Mouse (Mus musculus): ENCODE measurements around the gene Cggbp1. TPM values are rescaled to one million over a fixed set of nuclear protein-coding genes. Genes with fewer than 3 reads are reported as not detected.

Gene Cggbp1
- polyA plus RNA-seq, 1 experiment from 2014 or later = 105 TPM

DNA sequence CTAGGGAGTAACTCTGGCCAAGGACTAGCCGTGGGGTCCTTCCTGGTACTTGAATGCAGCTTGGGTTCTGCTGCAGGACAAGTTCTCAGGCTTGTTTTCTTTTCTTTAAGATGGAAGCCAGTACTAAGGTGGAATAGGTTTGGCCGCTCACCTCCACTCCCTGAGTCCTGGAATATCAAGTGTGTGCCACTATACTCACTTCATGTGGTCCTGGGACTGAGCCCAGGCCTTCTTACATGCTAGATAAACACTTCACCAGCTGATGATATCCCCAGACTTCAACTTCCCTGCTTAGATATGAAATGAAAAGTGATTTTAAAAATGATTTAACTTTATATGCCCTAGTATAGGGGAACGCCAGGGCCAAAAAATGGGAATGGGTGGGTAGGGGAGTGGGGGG is 25.5 kb downstream of the Cggbp1 start:
- H3K36me3 ChIP-seq (ENCODE audit: control insufficient read depth, insufficient read depth, low read length) = no peaks in the 10 kb centered on the region
- no peak overlapping the region for H3K4me2 ChIP-seq (replicated peaks; ENCODE audit: low read depth, low read length)
- 86% methylated on average over 3 of the region's 3 CpGs for WGBS
- H3K4me1 ChIP-seq (ENCODE audit: control insufficient read depth, insufficient read depth, low read length) = no peaks in the 10 kb centered on the region
- no peak overlapping the region for H3K27ac ChIP-seq (ENCODE audit: low read depth, low read length)
- H3K27me3 ChIP-seq (ENCODE audit: control insufficient read depth, insufficient read depth, low read length) = no peaks in the 10 kb centered on the region
- H3K9me3 ChIP-seq (ENCODE audit: control insufficient read depth, low read length) = no peaks in the 10 kb centered on the region
- ATAC-seq (ENCODE audit: low FRiP score, low TSS enrichment) = no peak
- no peak overlapping the region for H3K4me3 ChIP-seq (ENCODE audit: low read length)
- no peak overlapping the region for H3K9ac ChIP-seq (ENCODE audit: low read depth, low read length)

DNA sequence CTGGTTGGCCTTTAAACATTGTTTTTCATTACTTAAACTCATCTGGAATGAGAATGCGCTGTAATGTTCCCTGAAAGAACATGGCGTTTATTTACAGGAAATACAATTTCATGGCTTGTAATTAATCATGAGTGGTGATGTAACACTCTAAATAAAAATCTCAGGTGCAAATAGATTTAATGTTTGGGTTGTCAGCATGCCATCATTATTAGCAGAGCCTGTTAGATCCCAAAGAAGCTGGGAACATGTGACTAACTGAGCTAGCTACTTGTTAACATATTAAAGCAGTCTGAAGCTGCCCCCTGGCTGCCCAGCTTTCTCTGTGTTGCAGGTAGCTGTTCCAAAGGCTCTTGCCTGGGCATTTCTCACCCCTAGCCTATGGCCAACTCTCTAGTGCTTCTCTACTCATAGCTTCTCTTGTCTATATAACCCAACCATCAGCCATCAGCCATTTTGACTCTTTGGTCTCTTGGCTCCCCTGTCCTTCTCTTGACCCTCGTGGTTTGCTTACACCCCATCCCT is 26.9 kb downstream of the Cggbp1 start:
- no peak for ATAC-seq (ENCODE audit: low FRiP score, low TSS enrichment)
- no peak overlapping the region for H3K27ac ChIP-seq (ENCODE audit: low read depth, low read length)
- no peaks in the 10 kb centered on the region for H3K9me3 ChIP-seq (ENCODE audit: control insufficient read depth, low read length)
- no peak overlapping the region for H3K9ac ChIP-seq (ENCODE audit: low read depth, low read length)
- H3K4me3 ChIP-seq (ENCODE audit: low read length) = no peak overlapping the region
- H3K27me3 ChIP-seq (ENCODE audit: control insufficient read depth, insufficient read depth, low read length) = no peaks in the 10 kb centered on the region
- 77% methylated on average over 3 of the region's 3 CpGs for WGBS
- no peak overlapping the region for H3K4me2 ChIP-seq (replicated peaks; ENCODE audit: low read depth, low read length)
- no peaks in the 10 kb centered on the region for H3K4me1 ChIP-seq (ENCODE audit: control insufficient read depth, insufficient read depth, low read length)
- no peaks in the 10 kb centered on the region for H3K36me3 ChIP-seq (ENCODE audit: control insufficient read depth, insufficient read depth, low read length)

DNA sequence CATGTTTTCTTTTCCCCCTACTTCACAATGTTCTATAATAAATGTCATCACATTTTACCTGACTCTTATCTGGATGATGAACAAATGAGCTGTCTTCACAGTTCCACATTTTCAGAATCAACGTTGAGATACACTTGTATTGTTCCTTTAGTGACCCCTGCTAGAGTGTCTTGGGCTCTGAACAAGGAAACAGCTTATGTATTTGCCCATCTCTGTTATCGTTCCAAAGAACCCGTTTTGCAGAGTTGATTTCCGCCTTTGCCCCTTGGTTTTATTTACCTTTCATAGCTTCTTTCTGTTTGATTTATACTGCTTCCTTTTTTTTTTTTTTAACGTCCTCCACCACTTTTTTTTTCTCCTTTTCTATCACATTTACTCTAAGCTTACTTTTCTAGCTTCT is 27.9 kb downstream of the Cggbp1 start:
- no peaks in the 10 kb centered on the region for H3K9me3 ChIP-seq (ENCODE audit: control insufficient read depth, low read length)
- no peak overlapping the region for H3K27ac ChIP-seq (ENCODE audit: low read depth, low read length)
- H3K4me2 ChIP-seq (replicated peaks; ENCODE audit: low read depth, low read length) = no peak overlapping the region
- no peak overlapping the region for H3K4me3 ChIP-seq (ENCODE audit: low read length)
- no peaks in the 10 kb centered on the region for H3K36me3 ChIP-seq (ENCODE audit: control insufficient read depth, insufficient read depth, low read length)
- H3K27me3 ChIP-seq (ENCODE audit: control insufficient read depth, insufficient read depth, low read length) = no peaks in the 10 kb centered on the region
- 0 out of 2 replicates have a peak, but pooled peaks cover 10% of the 10 kb centered on the region for H3K4me1 ChIP-seq (ENCODE audit: control insufficient read depth, insufficient read depth, low read length)
- no peak for ATAC-seq (ENCODE audit: low FRiP score, low TSS enrichment)
- 51% methylated on average over 5 of the region's 5 CpGs for WGBS
- no peak overlapping the region for H3K9ac ChIP-seq (ENCODE audit: low read depth, low read length)

DNA sequence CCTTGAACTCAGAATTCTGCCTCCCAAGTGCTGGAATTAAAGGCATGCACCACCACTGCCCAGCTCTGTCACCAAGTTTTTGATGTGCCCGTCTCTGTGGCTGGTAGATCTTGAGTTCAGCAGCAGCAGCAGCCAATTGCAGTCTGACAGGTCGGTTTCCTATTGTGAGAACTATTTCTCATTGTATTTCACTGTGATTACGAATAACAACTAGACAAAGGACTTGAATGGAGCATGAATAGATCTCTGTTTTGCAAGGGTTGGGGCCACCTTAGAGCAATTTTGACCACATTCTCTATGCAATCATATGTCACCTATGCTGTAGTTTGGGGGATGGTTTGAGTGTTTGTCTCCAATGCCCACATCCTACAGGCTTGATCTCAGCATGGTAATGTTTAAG is 29.2 kb downstream of the Cggbp1 start:
- Histone ChIP-seq H3K27me3 (ENCODE audit: control insufficient read depth, insufficient read depth, low read length) (no peaks in the 10 kb centered on the region), H3K36me3 (ENCODE audit: control insufficient read depth, insufficient read depth, low read length) (no peaks in the 10 kb centered on the region), H3K4me2 (replicated peaks; ENCODE audit: low read depth, low read length) (no peak overlapping the region), H3K4me3 (ENCODE audit: low read length) (no peak overlapping the region), H3K4me1 (ENCODE audit: control insufficient read depth, insufficient read depth, low read length) (0 out of 2 replicates have a peak, but pooled peaks cover 10% of the 10 kb centered on the region), H3K9me3 (ENCODE audit: control insufficient read depth, low read length) (no peaks in the 10 kb centered on the region), H3K27ac (ENCODE audit: low read depth, low read length) (no peak overlapping the region), H3K9ac (ENCODE audit: low read depth, low read length) (no peak overlapping the region)
- WGBS = 83% methylated on average over 3 of the region's 3 CpGs
- ATAC-seq (ENCODE audit: low FRiP score, low TSS enrichment) = no peak

DNA sequence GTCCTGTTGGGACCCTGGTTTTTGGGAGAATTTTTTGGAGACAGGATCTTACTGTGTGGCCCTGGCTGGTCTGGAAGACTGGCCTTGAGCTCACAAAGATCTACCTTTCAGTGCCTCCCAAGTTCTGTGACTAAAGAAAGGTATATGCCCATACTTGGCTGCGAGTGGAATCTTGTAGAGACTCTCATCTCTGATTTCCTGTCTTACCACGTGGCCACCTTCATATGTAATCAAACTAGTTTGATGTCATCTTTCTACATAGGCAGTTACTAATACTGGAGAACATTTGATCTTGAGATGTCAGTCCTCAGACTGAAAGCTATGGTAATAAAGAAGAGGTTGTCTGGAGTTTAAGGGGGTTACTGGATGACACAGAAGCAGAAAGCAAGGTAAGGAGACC is 29.6 kb downstream of the Cggbp1 start:
- no peak for ATAC-seq (ENCODE audit: low FRiP score, low TSS enrichment)
- H3K4me3 ChIP-seq (ENCODE audit: low read length) = no peak overlapping the region
- WGBS = 87% methylated on average over 2 of the region's 2 CpGs
- no peaks in the 10 kb centered on the region for H3K27me3 ChIP-seq (ENCODE audit: control insufficient read depth, insufficient read depth, low read length)
- no peak overlapping the region for H3K9ac ChIP-seq (ENCODE audit: low read depth, low read length)
- 0 out of 2 replicates have a peak, but pooled peaks cover 10% of the 10 kb centered on the region for H3K4me1 ChIP-seq (ENCODE audit: control insufficient read depth, insufficient read depth, low read length)
- H3K27ac ChIP-seq (ENCODE audit: low read depth, low read length) = no peak overlapping the region
- H3K36me3 ChIP-seq (ENCODE audit: control insufficient read depth, insufficient read depth, low read length) = no peaks in the 10 kb centered on the region
- H3K9me3 ChIP-seq (ENCODE audit: control insufficient read depth, low read length) = no peaks in the 10 kb centered on the region
- H3K4me2 ChIP-seq (replicated peaks; ENCODE audit: low read depth, low read length) = no peak overlapping the region

DNA sequence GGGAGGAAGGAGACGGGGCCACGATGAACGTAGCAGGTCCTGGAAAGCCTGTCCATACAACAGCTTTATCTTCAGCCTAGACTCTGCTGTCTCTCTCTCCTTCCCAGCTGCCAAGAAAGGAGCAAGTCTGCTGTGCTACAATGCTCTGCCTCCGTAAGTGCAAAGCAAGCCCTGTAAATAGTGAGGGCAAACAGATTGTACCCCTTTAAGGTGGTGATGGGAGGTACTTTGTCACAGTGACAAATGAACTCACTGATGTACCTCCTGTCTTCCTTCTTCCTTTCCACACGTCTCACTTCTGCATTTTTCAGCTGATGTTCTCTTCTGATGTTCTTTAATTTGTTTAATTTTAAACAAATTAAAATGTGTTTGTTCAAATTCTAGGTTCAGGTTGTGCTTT is 32.1 kb downstream of the Cggbp1 start:
- H3K27ac ChIP-seq (ENCODE audit: low read depth, low read length) = no peak overlapping the region
- no peak for ATAC-seq (ENCODE audit: low FRiP score, low TSS enrichment)
- no peaks in the 10 kb centered on the region for H3K36me3 ChIP-seq (ENCODE audit: control insufficient read depth, insufficient read depth, low read length)
- no peak overlapping the region for H3K4me3 ChIP-seq (ENCODE audit: low read length)
- no peak overlapping the region for H3K4me2 ChIP-seq (replicated peaks; ENCODE audit: low read depth, low read length)
- WGBS = 47% methylated on average over 5 of the region's 5 CpGs
- no peaks in the 10 kb centered on the region for H3K27me3 ChIP-seq (ENCODE audit: control insufficient read depth, insufficient read depth, low read length)
- H3K4me1 ChIP-seq (ENCODE audit: control insufficient read depth, insufficient read depth, low read length) = 0 out of 2 replicates have a peak, but pooled peaks cover 10% of the 10 kb centered on the region
- H3K9me3 ChIP-seq (ENCODE audit: control insufficient read depth, low read length) = peaks cover under 1% of the 10 kb centered on the region; the same call in 1 of the 2 replicates
- no peak overlapping the region for H3K9ac ChIP-seq (ENCODE audit: low read depth, low read length)

DNA sequence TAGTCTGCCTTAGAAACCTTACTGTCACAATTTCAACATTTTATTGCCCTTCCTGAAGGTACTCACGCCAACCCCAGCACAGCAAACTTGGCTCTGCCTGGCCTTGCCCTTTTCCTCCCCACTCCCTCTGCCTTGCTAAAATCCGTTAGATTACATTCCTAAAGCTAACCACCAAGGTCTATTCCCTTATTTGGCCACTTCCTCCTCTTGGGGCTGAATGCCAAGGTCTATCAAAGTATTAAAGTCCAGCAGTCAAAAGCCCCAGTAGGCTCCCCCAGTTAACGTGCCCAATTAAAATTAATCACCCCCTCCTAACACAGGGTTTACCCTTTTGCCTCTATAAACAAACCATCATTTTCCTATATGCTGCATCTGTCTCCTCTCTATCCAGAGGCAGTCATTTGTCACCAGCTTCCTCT is 32.6 kb downstream of the Cggbp1 start:
- no peak overlapping the region for H3K4me2 ChIP-seq (replicated peaks; ENCODE audit: low read depth, low read length)
- peaks cover 3% of the 10 kb centered on the region; the same call in 1 of the 2 replicates for H3K9me3 ChIP-seq (ENCODE audit: control insufficient read depth, low read length)
- H3K9ac ChIP-seq (ENCODE audit: low read depth, low read length) = no peak overlapping the region
- 8% methylated on average over 3 of the region's 3 CpGs for WGBS
- H3K27ac ChIP-seq (ENCODE audit: low read depth, low read length) = no peak overlapping the region
- no peak overlapping the region for H3K4me3 ChIP-seq (ENCODE audit: low read length)
- 0 out of 2 replicates have a peak, but pooled peaks cover 10% of the 10 kb centered on the region for H3K4me1 ChIP-seq (ENCODE audit: control insufficient read depth, insufficient read depth, low read length)
- no peaks in the 10 kb centered on the region for H3K27me3 ChIP-seq (ENCODE audit: control insufficient read depth, insufficient read depth, low read length)
- H3K36me3 ChIP-seq (ENCODE audit: control insufficient read depth, insufficient read depth, low read length) = no peaks in the 10 kb centered on the region
- peak; percentile 60 for ATAC-seq (ENCODE audit: low FRiP score, low TSS enrichment)

DNA sequence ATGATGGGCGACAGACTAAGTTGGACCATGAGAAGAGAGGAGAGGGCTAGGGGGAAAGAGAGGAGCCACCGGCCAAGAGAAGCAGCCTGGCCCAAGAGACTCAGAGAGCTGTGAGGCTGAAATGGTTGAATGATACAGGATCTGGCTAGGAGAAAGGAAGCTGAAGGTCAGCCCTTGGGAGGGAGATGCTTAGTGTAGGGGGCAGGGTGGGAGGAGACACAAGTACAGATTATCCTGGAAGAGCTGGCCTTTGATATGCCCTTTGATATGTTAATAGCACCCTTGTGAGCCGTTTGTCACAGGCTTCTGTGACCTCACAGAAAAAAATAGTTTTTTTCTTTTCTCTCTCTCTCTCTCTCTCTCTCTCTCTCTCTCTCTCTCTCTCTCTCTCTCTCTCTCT is 33.3 kb downstream of the Cggbp1 start:
- no peak overlapping the region for H3K4me3 ChIP-seq (ENCODE audit: low read length)
- H3K4me2 ChIP-seq (replicated peaks; ENCODE audit: low read depth, low read length) = no peak overlapping the region
- H3K9ac ChIP-seq (ENCODE audit: low read depth, low read length) = no peak overlapping the region
- no peak overlapping the region for H3K27ac ChIP-seq (ENCODE audit: low read depth, low read length)
- 0 out of 2 replicates have a peak, but pooled peaks cover 10% of the 10 kb centered on the region for H3K4me1 ChIP-seq (ENCODE audit: control insufficient read depth, insufficient read depth, low read length)
- peak; percentile 28; the same call in 1 of the 2 replicates for ATAC-seq (ENCODE audit: low FRiP score, low TSS enrichment)
- H3K36me3 ChIP-seq (ENCODE audit: control insufficient read depth, insufficient read depth, low read length) = no peaks in the 10 kb centered on the region
- no peaks in the 10 kb centered on the region for H3K27me3 ChIP-seq (ENCODE audit: control insufficient read depth, insufficient read depth, low read length)
- WGBS = 16% methylated on average over 3 of the region's 3 CpGs
- H3K9me3 ChIP-seq (ENCODE audit: control insufficient read depth, low read length) = peaks cover 3% of the 10 kb centered on the region; the same call in 1 of the 2 replicates

DNA sequence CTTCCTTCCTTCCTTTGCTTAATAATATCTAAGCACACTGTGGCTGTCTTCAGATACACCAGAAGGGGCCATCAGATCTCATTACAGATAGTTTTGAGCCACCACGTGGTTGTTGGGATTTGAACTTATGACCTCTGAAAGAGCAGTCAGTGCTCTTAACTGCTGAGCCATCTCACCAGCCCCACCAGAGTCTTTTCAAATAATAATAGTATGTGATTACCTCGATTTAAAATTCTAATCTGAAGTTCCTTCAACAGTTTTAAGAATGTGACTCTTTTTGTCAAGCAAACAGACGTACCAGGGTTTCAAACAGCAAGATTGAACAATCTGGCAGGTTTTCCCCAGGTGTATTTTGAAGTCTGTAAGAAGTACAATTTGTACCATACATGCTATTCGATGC is 33.8 kb downstream of the Cggbp1 start:
- no peaks in the 10 kb centered on the region for H3K36me3 ChIP-seq (ENCODE audit: control insufficient read depth, insufficient read depth, low read length)
- no peak overlapping the region for H3K4me3 ChIP-seq (ENCODE audit: low read length)
- no peak overlapping the region for H3K27ac ChIP-seq (ENCODE audit: low read depth, low read length)
- no peak overlapping the region for H3K4me2 ChIP-seq (replicated peaks; ENCODE audit: low read depth, low read length)
- H3K4me1 ChIP-seq (ENCODE audit: control insufficient read depth, insufficient read depth, low read length) = 0 out of 2 replicates have a peak, but pooled peaks cover 10% of the 10 kb centered on the region
- no peak overlapping the region for H3K9ac ChIP-seq (ENCODE audit: low read depth, low read length)
- no peak for ATAC-seq (ENCODE audit: low FRiP score, low TSS enrichment)
- WGBS = 41% methylated on average over 4 of the region's 4 CpGs
- H3K27me3 ChIP-seq (ENCODE audit: control insufficient read depth, insufficient read depth, low read length) = no peaks in the 10 kb centered on the region
- H3K9me3 ChIP-seq (ENCODE audit: control insufficient read depth, low read length) = peaks cover 3% of the 10 kb centered on the region; the same call in 1 of the 2 replicates
